Mouse (Mus musculus) heart, postnatal 10 days (tissue): ENCODE measurements around the gene Tbx21. TPM values are rescaled to one million over a fixed set of nuclear protein-coding genes. Genes with fewer than 3 reads are reported as not detected.

Experiments
- DNase-seq, 2 experiments: peaks; one replicate each; pipeline ENCODE4 v3.0.0; 2021
- intact Hi-C: fragments of 180-260 bp; cut with DNase I; formaldehyde crosslinking; loops from one replicate; pipeline ENCODE4 v1.15.1; 2025
- total RNA-seq, 2 experiments: library from RNA; stranded (reverse); gene quantifications; 2 replicates each; pipeline ENCODE4 v1.2.3; 2021

Tbx21 gene
- not detected for total RNA-seq

GRCm38 (mm10) chr11:97114671-97115601 lies at the start of gene Tbx21:
Gene Tbx21, minus strand, starts transcription at chr11:97115331.
- intact Hi-C loops, result no loop called here
- no peak for DNase-seq

- no peak for DNase-seq
- intact Hi-C loops, result no loop called here
These were observed 45.2 kb upstream of the Tbx21 start for GRCm38 (mm10) chr11:97160341-97160740.

- intact Hi-C loops, result no loop called here
These were observed 41.9 kb upstream of the Tbx21 start for GRCm38 (mm10) chr11:97156999-97157398.

DNA sequence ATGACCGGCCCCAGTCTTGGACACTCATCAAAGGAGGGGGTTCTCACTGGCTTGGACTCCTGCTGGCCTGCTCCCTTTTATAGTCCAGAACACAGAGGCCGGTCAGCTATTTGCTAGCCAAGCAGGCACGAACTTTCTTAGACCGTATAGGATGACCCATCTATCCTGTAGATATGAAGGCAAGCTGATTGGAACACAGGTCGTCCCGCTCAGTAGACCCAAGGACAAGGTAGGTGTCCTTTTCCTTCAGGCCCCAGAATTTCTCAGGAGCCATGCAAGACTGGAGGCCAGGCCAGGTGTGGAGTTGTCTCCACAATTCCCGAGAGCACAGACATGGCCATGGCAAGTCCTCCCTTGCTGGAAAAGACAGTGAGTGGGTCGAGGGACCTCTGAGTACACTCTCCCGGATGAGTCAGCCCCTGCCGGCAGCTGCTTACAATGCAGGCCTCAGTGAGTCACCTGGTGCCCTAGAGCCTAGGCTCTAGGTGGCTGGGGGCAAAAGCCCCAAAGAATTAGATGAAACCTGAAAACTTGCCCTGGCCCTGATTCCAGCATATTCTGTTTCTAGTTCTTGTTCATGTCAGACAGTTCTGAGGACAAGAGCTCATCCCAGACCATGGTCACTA lies 37.6 kb upstream of the Tbx21 start:
- intact Hi-C loops, result no loop called here
- peak in 1 of 2 experiments; percentile 27 for DNase-seq

More at GRCm38 (mm10) chr11:97156999-97157398, 41.9 kb upstream of the Tbx21 start:
- no peak for DNase-seq

GRCm38 (mm10) chr11:97152023-97152426 lies 36.9 kb upstream of the Tbx21 start:
- intact Hi-C loops, result no loop called here
- DNase-seq, result peak; percentile 63 to 77

GRCm38 (mm10) chr11:97151343-97151801 lies 36.2 kb upstream of the Tbx21 start, which contains the start of gene Tbkbp1:
Gene Tbkbp1, minus strand, starts transcription at chr11:97151495.
- DNase-seq, result peak; percentile 35 to 53
- intact Hi-C loops, result no loop called here

DNA sequence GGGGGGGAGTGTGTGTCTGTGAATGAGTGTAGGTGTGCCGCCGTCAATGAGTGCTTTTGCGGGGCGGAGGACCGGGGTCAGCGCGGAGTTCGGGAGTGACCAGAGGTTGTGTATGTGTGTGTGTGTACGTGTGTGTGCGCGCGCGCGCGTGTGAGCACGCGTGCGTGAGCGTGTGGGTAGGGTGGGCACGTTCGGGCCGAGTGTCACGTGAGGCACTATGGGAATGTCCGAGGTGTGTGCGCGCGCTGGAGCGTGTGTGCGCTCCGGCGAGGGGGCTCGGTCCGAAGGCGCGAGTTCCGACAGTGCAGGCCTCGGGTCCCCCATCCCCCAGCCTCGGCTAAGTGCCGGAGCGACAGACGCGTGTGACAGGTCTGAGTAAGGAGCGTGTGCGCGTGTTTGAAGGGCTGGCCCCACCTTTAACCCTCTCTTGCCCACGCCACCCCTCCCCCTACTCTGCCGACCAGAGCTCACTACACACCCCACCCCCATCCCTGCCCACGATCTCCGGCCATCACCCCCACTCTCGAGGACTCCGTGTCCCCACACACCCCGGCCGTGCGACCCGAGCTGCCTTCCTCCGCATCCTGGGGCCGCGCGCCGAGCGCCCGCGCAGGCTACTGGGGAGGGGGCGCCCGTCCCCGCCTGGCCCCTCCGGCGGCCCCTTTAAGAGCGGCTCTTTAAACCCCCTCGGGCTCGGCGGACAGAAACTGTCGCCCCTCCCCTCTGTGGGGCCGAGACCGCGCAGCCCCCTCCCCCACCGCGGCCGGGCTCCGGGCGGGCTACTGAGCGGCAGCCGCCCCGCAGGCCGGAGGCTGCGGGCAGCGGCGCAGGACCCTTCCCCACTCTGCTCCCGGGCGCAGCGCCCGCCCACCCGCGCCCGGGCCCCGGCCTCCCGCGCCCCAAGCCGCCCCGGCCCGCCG lies 35.5 kb upstream of the Tbx21 start:
- intact Hi-C loops, result no loop called here
- DNase-seq, result peak; percentile 69 to 76

GRCm38 (mm10) chr11:97149995-97150410 lies 34.9 kb upstream of the Tbx21 start:
- intact Hi-C loops, result no loop called here
- DNase-seq, result peak; percentile 86

GRCm38 (mm10) chr11:97149026-97149425 lies 33.9 kb upstream of the Tbx21 start:
- intact Hi-C loops, result no loop called here
- no peak for DNase-seq

DNA sequence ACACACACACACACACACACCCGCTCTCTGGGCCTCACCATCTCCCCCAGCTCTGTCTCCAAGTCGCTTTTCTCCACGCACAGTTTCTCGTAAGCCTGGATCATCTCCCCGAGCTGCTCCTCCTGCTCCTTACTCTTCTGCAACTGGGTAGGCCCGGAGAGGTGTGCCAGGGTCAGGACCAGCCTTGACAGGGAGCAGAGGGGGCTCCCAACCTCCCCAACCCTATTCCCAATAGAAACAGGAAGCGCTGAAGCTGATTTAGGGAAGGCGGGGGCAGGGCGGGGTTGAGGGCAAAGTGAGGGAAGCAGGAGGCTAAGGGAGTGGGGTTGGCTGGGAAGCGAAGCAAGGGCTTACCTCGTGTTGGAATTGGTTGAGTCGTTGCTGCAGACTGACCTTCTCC lies 33.5 kb upstream of the Tbx21 start:
- no peak for DNase-seq
- intact Hi-C loops, result no loop called here

DNA sequence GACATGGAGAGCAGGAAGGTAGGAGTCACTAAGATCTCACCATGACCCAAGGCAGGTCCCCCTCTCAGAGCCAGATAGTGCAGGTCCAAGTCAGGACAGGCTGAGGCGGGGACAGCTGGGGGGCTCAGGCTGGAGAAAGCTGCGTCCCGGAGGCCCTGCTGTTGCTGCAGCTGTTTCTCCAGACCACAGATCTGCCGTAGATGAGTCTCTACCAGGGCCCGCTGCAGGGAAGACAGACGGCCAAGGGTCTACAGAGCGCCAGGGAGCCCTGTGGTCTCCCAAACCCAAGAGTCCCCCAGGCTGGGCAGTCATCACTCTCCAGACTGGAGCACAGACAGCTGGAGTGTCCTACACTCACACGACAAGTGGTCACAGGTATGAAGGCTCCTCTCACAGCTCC lies 32.2 kb upstream of the Tbx21 start:
- intact Hi-C loops, result loop anchor here (2.0 kb wide), 2 partner anchors 47 to 75 kb away; no protein-coding TSS in a partner anchor
- DNase-seq, result no peak

DNA sequence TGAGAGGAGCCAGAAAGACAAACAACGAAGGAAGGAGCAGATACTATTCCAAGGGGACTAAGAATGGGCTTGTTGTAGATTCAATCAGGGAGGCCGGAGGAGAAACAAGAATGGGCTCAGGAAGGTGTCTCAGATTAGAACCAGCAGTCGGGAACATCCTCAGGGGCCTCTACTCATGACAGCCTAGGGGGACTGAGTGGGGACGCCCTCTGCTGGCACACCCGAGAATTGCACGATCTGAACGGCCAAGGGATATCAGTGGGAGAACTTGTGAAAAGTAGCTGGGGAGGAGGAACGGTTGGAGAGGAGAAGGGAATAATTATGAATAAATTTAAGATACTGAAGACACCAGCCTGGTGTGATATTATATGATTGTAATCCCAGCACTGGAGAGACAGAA lies 31.6 kb upstream of the Tbx21 start:
- intact Hi-C loops, result loop anchor here (2.0 kb wide), 2 partner anchors 46 to 74 kb away; no protein-coding TSS in a partner anchor

GRCm38 (mm10) chr11:97145951-97146350 lies 30.8 kb upstream of the Tbx21 start:
- DNase-seq, result no peak
- intact Hi-C loops, result loop anchor here (2.0 kb wide), 2 partner anchors 45 to 73 kb away; no protein-coding TSS in a partner anchor

More for the DNA sequence above, 31.6 kb upstream of the Tbx21 start:
- DNase-seq, result peak; percentile 72 to 87

DNA sequence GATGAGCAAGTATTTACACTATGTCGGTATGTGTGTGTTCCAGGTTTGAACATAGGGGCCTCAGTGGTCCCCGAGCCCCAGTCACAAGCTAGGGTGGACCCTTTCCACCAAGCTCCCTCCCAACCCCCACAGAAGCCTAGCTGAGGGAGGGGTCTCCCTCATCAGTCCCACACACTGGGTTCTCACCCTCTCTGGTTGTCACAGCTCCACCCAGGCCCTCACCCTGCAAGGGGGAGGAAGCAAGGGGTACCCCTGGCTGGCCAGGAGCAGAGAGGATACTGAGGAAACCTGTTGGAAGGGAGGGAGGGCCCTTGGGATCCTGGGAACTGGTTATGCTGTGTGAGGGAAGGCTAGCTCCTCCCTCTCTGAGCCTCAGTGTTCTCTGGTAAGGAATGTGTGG lies 30.2 kb upstream of the Tbx21 start:
- no peak for DNase-seq
- intact Hi-C loops, result no loop called here

- no peak for DNase-seq
- intact Hi-C loops, result no loop called here
These were observed 28.2 kb upstream of the Tbx21 start for GRCm38 (mm10) chr11:97143196-97143900.

DNA sequence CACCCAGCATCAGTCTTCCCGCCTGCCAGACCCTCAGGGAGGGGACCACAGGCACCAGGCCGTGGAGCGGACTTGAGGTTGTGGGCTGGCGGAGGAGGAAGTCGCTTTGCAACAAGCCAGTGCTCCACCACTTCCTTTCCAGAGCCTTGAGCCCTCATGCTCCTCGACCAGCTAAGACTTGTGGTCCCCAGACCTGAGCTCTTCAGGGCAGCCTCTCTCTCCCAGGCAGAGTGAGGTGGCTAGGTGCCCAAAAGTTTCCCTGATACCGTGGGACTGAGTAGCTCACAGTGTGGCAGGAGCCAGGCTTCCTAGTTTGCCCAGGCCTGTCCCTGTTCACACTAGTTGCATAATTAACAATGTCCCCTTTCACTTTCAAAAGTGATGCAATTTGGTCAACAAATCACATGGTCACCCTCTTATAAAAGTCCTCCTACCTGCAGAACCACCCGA lies 27.1 kb upstream of the Tbx21 start:
- DNase-seq, result no peak
- intact Hi-C loops, result no loop called here

- intact Hi-C loops, result no loop called here
These were observed 25.7 kb upstream of the Tbx21 start for GRCm38 (mm10) chr11:97140811-97141210.

DNA sequence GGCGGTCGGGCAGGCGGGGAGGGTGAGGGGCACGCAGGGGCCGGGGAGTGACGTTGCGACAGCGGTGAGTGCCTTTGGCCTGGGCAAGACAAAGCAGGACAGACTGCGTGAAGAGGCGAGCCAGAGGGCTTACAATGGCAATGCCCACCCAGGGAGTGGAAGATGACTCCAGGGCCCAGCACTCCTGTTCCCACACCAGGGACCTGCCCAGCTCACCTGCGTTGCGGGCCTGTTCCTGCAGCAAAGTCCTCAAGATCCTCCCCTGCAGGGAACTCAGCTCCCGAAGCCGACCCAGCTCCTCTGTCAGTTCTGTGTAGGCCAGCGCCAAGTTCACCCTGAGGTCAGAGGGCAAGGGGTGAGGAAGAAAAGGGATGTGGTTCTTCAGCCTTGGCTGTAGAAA lies 24.1 kb upstream of the Tbx21 start:
- DNase-seq, result no peak
- intact Hi-C loops, result no loop called here

More at GRCm38 (mm10) chr11:97140811-97141210, 25.7 kb upstream of the Tbx21 start:
- no peak for DNase-seq

DNA sequence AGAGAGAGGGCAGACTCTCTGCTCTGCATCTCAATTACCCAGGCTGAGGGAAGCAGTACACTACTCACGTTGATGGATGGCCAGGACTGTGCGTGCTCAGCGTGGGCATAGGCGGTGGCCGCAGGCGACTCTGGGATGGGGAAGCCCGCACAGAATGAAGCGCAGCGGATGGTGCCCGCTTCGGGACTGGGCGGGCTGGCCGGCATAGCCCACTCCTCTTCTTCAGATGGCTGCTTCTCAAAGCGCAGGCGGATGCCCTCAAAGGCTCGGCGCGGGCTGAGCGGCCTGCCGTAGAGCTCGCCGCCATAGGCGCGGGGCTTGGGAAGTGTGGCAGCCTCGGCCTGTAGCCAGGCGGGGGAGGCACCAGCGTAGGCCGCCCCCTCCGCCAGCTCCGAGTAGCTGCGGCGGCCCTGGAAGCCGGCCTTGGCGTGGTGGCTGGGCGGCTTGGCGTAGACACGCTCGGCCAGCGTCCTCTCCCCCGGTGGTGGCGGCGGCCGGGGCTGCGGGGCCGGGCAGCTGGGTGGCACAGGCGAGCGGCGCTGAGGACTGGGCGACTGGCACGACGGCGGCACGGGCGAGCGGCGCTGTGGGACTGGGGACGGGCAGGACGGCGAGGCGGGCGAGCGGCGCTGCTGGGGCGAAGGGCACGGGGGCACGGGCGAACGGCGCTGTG lies 23.6 kb upstream of the Tbx21 start:
- intact Hi-C loops, result no loop called here
- peak; percentile 27 to 37 for DNase-seq
